Mouse (Mus musculus): ENCODE measurements around the gene Syngr3. TPM values are rescaled to one million over a fixed set of nuclear protein-coding genes. Genes with fewer than 3 reads are reported as not detected.

Gene Syngr3
- 6.0 and 6.2 TPM in 2 replicates for polyA plus RNA-seq (2015; fragmentation: Nextera tagmentation; extraction: Ambion mirVana)

- 0 out of 2 replicates have a peak, but pooled peaks have one; percentile 12 for TF ChIP-seq CTCF (IDR thresholded peaks at IDR 0.05; ENCODE audit: low read depth)
- peaks cover 36% of the 10 kb centered on the region for H3K27me3 ChIP-seq (replicated peaks; ENCODE audit: control insufficient read depth, insufficient read depth, low read length)
- peak within 1 kb of the TSS; percentile 37 for H3K9ac ChIP-seq (ENCODE audit: low read depth, low read length)
- H3K4me2 ChIP-seq (replicated peaks; ENCODE audit: low read depth), result peak within 1 kb of the TSS; percentile 65
- H3K4me3 ChIP-seq (ENCODE audit: low read depth, low read length), result peak within 1 kb of the TSS; percentile 38
- WGBS, result 2% methylated on average over 46 of the region's 55 CpGs
- H3K36me3 ChIP-seq (ENCODE audit: control insufficient read depth, insufficient read depth), result peaks cover 10% of the 10 kb centered on the region; the same call in 1 of the 2 replicates
- H3K27ac ChIP-seq (ENCODE audit: low read depth, low read length), result no peak within 1 kb of the TSS
- ATAC-seq, result no peak
- H3K4me1 ChIP-seq (replicated peaks; ENCODE audit: control insufficient read depth, insufficient read depth, low read length), result peaks cover 6% of the 10 kb centered on the region; the same call in 1 of the 2 replicates
- H3K9me3 ChIP-seq (ENCODE audit: control insufficient read depth), result no peaks in the 10 kb centered on the region
Measured at GRCm38 (mm10) chr17:24689251-24690081, at the start of gene Syngr3. Syngr3 (minus strand) TSS chr17:24689955.

- Histone ChIP-seq H3K4me2 (replicated peaks; ENCODE audit: low read depth) (no peak overlapping the region), H3K9ac (ENCODE audit: low read depth, low read length) (no peak overlapping the region), H3K27ac (ENCODE audit: low read depth, low read length) (no peak overlapping the region), H3K27me3 (replicated peaks; ENCODE audit: control insufficient read depth, insufficient read depth, low read length) (no peaks in the 10 kb centered on the region), H3K4me3 (ENCODE audit: low read depth, low read length) (no peak overlapping the region), H3K9me3 (ENCODE audit: control insufficient read depth) (no peaks in the 10 kb centered on the region), H3K36me3 (ENCODE audit: control insufficient read depth, insufficient read depth) (peaks cover 16% of the 10 kb centered on the region; the same call in 1 of the 2 replicates), H3K4me1 (replicated peaks; ENCODE audit: control insufficient read depth, insufficient read depth, low read length) (0 out of 2 replicates have a peak, but pooled peaks cover 9% of the 10 kb centered on the region)
- ATAC-seq, result no peak
- TF ChIP-seq CTCF (IDR thresholded peaks at IDR 0.05; ENCODE audit: low read depth), result no peak
- WGBS, result 55% methylated on average over 4 of the region's 4 CpGs
Measured at GRCm38 (mm10) chr17:24738238-24738637, 48.5 kb upstream of the Syngr3 start.

GRCm38 (mm10) chr17:24737135-24737810 lies 47.5 kb upstream of the Syngr3 start:
- TF ChIP-seq CTCF (IDR thresholded peaks at IDR 0.05; ENCODE audit: low read depth), result peak; percentile 56
- no peaks in the 10 kb centered on the region for H3K27me3 ChIP-seq (replicated peaks; ENCODE audit: control insufficient read depth, insufficient read depth, low read length)
- no peaks in the 10 kb centered on the region for H3K9me3 ChIP-seq (ENCODE audit: control insufficient read depth)
- ATAC-seq, result no peak
- peaks cover 10% of the 10 kb centered on the region; the same call in 1 of the 2 replicates for H3K36me3 ChIP-seq (ENCODE audit: control insufficient read depth, insufficient read depth)
- peak overlapping the region; percentile 64 for H3K4me3 ChIP-seq (ENCODE audit: low read depth, low read length)
- peak overlapping the region; percentile 58 for H3K9ac ChIP-seq (ENCODE audit: low read depth, low read length)
- H3K4me1 ChIP-seq (replicated peaks; ENCODE audit: control insufficient read depth, insufficient read depth, low read length), result 0 out of 2 replicates have a peak, but pooled peaks cover 9% of the 10 kb centered on the region
- WGBS, result 15% methylated on average over 8 of the region's 8 CpGs
- peak overlapping the region; percentile 83 for H3K4me2 ChIP-seq (replicated peaks; ENCODE audit: low read depth)
- peak overlapping the region; percentile 65; the same call in 1 of the 2 replicates for H3K27ac ChIP-seq (ENCODE audit: low read depth, low read length)

GRCm38 (mm10) chr17:24736330-24737051 lies 46.7 kb upstream of the Syngr3 start, which contains the start of gene Msrb1:
Msrb1 (plus strand) TSS chr17:24736642.
- Histone ChIP-seq H3K9ac (ENCODE audit: low read depth, low read length) (peak within 1 kb of the TSS; percentile 58), H3K4me3 (ENCODE audit: low read depth, low read length) (peak within 1 kb of the TSS; percentile 64), H3K36me3 (ENCODE audit: control insufficient read depth, insufficient read depth) (peaks cover 10% of the 10 kb centered on the region; the same call in 1 of the 2 replicates), H3K4me1 (replicated peaks; ENCODE audit: control insufficient read depth, insufficient read depth, low read length) (0 out of 2 replicates have a peak, but pooled peaks cover 9% of the 10 kb centered on the region), H3K4me2 (replicated peaks; ENCODE audit: low read depth) (peak within 1 kb of the TSS; percentile 83), H3K9me3 (ENCODE audit: control insufficient read depth) (no peaks in the 10 kb centered on the region), H3K27me3 (replicated peaks; ENCODE audit: control insufficient read depth, insufficient read depth, low read length) (no peaks in the 10 kb centered on the region), H3K27ac (ENCODE audit: low read depth, low read length) (peak within 1 kb of the TSS; percentile 65)
- WGBS, result under 1% methylated on average over 29 of the region's 29 CpGs
- ATAC-seq, result peak; percentile 93
- TF ChIP-seq CTCF (IDR thresholded peaks at IDR 0.05; ENCODE audit: low read depth), result no peak

GRCm38 (mm10) chr17:24735446-24735845 lies 45.7 kb upstream of the Syngr3 start:
- H3K27me3 ChIP-seq (replicated peaks; ENCODE audit: control insufficient read depth, insufficient read depth, low read length), result no peaks in the 10 kb centered on the region
- peaks cover 7% of the 10 kb centered on the region; the same call in 1 of the 2 replicates for H3K36me3 ChIP-seq (ENCODE audit: control insufficient read depth, insufficient read depth)
- no peak for TF ChIP-seq CTCF (IDR thresholded peaks at IDR 0.05; ENCODE audit: low read depth)
- no peak overlapping the region for H3K9ac ChIP-seq (ENCODE audit: low read depth, low read length)
- no peaks in the 10 kb centered on the region for H3K9me3 ChIP-seq (ENCODE audit: control insufficient read depth)
- peak overlapping the region; percentile 83; the same call in 1 of the 2 replicates for H3K4me2 ChIP-seq (replicated peaks; ENCODE audit: low read depth)
- H3K4me3 ChIP-seq (ENCODE audit: low read depth, low read length), result no peak overlapping the region
- no peak for ATAC-seq
- 0 out of 2 replicates have a peak, but pooled peaks cover 9% of the 10 kb centered on the region for H3K4me1 ChIP-seq (replicated peaks; ENCODE audit: control insufficient read depth, insufficient read depth, low read length)
- 94% methylated on average over 7 of the region's 7 CpGs for WGBS
- H3K27ac ChIP-seq (ENCODE audit: low read depth, low read length), result peak overlapping the region; percentile 52; the same call in 1 of the 2 replicates

Data from intestine, postnatal 0 days (tissue).